Mouse (Mus musculus) spleen, embryonic (tissue): ENCODE measurements around the gene Tmem51.

ENCODE experiments used
- CTCF ChIA-PET: fragments of 350-600 bp; sonication (Branson Sonifier 250); formaldehyde crosslinking; loops from one replicate; lab custom pipeline; 2022; lab: Charles Lee

The Tmem51 gene

DNA sequence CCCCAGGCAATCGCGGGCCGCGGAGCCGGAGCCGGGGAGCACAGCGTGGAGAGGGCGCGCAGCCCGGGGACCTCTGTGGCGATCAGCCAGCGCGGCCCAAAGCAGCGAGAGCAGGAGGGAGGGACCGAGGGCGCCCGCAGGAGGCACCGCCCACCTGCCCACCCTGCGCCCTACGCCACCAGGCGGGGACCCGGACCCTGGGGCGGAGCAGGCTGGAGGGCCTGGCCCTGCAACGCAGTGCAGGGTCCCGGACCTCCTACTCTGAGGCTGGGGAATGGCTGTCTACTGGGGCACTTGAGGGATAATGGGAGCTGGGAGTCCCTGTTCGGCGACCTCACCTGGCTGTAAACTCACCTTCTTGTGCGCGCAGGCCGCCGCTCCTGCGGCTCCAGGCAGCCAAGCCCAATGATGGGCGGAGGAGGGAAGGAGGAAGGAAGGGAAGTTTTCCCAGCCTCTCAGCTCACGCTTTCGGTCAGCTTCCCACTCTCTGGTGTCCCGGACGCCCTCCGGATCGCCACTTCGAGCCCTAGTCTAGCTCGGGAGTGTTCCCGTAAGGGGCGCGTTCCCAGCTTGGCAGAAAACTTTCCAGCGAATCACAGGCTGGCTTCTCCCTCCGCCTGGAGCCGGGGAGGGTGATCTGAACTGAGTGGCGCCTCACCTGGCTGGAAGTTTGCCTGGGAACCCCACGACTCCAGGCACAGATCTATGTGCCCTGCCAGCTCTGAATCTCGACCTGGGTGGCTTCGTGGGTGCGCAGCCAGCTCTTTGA, at the start of gene Tmem51:
Gene Tmem51, minus strand, starts transcription at position 174 of the 769 bp plus-strand sequence.
- CTCF ChIA-PET: no interaction called here

DNA sequence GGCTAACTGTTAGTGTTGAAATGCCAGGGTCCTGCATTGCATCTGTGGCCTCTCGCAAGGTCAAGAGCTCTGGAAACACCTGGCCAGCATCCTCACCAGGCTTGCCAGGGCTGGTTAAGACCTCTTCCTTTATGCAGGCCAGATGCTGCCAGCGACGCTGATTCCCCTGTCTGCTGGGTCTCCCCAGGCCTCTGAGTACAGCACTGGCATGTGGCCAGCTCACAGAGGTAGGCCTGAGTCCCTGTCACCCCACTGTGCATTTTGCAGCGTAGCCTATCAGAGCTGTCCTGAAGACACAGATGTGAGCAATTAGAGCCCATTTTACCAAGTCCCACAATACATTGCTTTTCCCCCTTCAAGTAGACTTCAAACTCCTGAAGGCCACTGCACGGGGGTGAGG, 46.1 kb upstream of the Tmem51 start:
- CTCF ChIA-PET: no interaction called here

DNA sequence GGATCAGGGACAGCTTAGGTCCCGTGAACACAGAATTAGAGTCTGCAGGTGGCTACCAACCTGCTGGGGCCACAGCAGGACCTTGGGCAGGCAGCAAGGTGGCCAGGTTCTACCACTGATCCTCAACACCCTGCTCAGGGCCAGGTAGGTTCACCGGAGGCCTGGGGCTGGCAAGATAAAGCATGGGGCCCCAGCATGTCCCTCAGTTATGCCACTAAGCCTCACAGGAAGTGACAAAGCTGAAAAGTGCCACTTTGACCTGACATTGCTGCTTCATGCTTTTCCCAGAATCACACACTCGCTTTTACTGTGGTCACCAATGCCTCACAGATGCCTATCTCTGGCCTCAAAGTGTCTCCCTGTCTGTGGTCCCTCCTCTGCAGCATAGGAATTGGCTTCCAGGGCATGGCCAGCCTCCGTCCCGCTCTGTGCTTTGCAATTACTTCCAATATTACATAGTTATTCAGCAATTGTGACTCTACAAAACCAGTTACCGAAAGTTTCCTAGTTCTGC, 43.2 kb upstream of the Tmem51 start:
- CTCF ChIA-PET: no interaction called here

DNA sequence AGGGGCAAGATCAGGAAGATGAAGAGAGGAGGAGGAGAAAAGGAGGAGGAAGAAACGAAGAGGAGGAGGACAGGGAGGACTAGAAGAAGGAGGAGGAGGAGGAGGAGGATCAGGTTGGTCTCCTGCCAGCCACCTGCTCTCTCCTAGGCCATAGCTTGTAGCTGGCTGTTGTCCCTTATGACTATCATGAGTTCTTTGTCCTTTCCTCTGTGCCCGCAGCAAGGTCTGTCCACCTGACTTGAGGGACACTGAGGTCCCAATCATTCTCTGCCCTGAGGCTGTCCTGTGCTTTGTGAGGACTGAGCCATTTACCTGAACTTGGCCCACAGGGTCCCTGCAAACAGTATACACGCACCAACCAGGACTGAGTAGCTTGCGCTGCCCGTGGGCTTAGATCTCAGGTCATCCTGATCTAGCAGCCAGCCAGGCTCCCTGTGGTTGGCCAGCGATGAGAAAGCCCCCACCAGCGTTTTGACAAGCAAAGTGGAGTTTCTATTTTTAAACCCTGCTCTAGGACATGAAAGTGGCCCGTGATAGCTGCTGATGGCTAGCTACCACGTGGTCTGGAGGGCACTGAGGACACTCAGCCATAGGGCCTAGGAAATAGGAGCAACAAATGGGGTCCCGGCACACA, 42.7 kb upstream of the Tmem51 start:
- CTCF ChIA-PET: no interaction called here

DNA sequence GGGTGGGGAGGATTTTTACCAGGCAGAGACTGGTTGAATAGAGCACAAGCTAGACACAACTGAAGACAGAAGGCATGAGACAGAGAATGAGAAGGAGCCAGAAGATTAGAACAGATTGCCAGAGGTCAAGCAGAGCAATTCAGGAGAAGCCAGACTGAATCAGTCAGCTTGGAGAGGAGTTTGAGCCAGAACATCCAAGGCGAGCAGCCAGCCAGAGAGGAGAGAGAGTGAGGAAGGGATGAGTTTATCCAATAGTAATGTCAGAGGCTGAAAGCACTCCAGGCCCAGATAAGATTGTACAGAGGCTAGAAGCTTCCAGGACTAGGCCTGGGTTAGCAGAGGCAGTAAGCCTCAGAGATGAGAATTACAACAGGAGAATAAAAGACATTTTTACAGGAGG, 37.1 kb upstream of the Tmem51 start:
- CTCF ChIA-PET: interaction anchor here (0.7 kb wide), 1 partner anchor 814 kb away, joined by 3 read pairs; no protein-coding TSS in a partner anchor

DNA sequence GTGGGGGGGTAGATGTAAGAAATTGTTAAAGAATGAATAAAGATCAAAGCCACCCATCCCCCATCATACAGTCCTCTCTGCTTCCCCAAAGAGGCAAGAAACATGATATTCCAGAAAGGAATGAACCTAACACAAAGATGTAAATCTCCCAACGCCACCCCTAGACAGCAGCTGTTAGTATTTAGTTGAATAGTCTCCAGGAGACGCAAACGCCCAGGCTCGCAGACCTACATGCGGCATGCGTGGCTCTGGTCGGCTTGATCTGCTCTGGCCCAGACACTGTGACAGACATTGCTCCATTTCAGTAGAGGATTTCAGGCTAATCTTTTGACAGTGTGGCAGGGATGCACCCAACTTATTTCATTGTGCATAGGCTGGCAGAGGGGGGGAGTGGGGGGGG, 34.4 kb upstream of the Tmem51 start:
- CTCF ChIA-PET: no interaction called here

DNA sequence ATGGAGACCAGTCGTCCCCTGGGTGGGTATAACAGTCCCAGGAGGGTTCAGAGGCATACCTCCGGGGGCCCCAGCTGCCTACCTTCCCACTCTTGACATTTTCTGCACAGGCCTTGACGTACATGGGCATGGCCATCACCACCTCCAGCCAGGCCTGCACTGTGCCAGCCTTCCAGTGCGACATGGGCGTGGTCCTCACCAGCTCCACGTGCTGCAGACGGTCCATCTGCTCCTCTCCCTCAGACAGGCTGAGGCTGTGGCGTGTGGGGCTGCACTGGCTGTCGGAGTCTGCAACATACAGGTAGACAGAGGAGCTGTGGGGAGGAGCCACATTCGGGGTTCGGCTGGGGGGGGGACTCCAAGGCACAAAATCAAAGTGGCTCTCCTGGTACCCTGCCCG, 33.9 kb upstream of the Tmem51 start:
- CTCF ChIA-PET: no interaction called here

DNA sequence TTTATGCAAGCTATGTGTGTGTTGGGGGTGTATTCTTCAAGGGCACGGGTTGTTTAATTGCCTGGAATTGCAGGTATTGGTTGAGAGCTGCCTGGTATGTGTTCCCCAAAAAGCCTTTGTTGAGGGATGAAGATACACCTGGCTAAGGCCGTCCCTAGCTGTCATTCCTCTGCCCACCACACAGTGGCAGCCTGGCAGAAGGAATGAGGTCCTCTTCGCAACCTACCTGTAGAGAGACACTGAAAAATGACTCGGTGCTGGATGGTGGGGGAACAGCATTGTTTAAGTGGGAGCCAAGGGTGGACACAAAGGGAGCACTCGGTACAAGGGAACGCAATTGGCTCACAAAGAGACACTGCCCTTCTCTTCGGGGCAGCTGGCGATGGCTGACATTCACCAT, 29.2 kb upstream of the Tmem51 start:
- CTCF ChIA-PET: no interaction called here

DNA sequence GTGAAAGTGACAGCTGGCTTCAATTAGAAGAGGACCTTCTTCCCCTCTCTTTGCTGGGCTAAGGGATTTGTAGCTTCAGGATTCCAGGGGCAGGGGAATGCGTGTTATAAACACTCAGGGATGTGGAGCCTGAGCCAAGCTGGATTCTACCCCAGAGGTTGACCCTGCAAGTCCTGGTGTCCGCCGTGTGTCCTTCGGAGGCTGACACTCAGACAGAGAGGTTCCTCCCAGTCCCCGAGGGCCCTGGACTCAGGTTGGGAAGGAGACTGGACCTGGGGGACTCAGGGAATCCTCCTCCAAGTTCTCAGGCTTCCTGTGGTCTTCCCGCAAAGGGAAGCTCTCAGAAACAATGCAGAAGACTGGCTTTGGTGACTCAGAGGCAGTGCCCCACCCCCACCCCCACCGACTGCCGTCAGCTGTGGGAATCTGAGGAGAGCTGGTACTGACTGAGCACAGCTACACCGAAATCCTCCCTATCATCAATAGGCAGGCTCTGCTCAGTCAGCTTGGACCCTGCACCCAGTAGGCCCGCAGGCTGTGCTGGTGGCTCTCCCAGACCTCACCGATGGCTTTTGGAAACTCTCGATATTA, 19.1 kb upstream of the Tmem51 start:
- CTCF ChIA-PET: no interaction called here

DNA sequence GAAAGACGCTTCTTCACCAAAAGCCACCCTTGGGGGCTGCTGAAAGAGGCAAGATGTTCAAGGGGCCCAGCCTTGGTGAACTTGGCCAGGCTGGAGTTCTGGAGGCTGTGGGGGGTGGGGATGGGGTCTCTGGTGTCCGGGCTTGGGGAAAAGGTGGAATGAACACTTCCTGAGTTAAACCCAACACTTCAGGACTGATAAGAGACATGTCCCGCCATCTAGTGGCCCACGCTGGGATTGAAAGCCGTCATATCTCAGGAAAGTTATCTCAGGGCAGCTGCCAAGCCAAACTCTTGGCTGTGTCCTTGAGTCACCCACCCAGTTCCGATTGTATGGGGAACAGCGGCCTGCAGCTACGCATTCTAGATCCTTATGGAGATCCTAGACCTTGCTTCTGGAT, 14.2 kb upstream of the Tmem51 start:
- CTCF ChIA-PET: no interaction called here

DNA sequence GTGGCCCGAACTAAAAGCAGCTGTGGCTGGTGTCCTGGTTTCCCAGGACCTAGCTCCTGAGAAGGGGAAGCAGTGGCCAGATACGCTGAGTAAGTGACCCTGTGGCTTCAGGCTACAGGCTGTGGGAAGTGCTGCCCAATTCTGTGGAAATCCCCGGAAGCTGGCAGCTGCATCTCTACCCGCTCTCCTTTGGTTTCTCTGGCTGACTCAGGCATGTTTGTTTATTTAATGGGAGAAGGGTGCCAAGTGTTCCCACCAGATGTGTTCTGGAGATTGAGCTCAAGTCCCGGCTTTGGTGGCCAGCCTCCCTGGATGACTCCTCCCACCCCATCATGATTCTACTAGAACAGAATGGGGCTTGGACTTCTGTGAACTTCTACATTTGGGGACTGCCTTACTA, 13.8 kb upstream of the Tmem51 start:
- CTCF ChIA-PET: interaction anchor here (0.7 kb wide), 1 partner anchor 13 kb away, joined by 5 read pairs; no protein-coding TSS in a partner anchor

DNA sequence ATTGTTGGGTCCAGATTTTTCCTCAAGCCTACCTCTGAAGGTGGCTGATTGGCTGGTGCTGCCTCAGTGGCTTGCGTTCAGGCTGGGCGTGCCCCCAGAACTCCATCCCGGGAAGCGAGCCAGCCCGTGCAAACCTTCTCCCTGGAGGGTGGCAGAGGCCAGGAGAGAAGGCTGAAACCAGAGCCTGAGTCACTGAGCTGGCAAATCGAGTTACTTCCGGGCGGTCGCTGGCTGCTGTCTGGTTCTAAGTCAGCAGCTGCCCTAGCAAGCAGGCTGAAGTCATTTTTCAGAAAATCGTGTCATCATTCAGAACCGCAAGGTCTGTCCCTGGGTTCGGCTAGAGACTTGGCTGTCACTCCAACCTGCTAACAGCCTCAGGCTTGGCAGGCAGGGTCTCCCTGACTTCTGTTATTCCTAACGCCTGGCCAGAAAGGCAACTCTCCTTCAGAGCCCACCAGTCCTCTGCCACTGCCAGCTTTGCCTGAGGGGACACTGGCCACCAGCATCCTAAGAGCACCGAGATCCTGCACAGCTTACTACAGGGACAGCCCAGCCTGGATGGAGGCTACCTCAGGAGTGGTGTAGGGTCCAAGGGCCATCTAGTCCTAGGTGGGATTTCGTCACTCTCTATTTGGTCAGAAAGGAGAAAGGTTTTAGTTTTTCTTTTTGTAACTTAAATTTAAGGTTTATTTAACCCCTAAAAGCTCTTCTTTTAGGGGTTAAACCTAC, 11.6 kb upstream of the Tmem51 start:
- CTCF ChIA-PET: interaction anchor here (0.7 kb wide), 1 partner anchor 1906 kb away, joined by 3 read pairs; no protein-coding TSS in a partner anchor

DNA sequence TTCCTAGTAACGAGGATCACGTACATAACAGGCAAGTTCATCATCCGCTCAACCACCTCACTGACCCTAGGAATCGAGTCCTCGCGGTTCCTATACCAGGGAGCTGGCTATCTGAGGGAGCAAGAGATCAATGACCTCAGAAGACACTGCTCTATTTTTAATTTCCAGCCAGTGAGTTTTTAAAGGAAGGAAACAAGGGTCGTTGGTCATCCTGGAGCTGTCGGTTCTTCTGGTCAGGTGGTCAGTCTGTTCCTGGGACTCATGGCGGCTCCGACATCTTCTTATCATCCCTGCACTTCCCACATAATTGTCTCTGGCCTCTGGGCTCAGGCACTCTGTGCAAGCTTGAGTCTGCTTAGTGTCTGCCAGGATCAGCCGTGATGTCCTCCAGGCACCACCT, 10.3 kb upstream of the Tmem51 start:
- CTCF ChIA-PET: no interaction called here

DNA sequence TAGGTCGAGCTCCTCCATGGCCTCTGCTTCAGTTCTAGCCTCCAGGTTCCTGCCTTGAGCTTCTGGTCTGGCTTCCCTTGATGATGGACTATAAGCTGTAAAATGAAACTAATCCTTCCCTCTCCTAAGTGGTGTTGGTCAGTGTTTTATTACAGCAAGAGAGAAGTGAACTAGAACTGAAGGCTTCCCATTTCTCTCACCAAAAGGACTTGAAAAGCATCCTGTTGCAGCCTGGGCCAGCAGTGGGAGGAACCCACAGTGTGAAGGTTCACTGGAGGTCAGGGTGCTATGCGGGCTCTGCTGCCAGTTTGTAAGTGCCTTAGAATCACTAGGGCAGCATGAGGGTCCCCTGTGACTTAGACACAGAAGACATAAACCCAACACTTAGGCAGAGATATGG, 7.0 kb upstream of the Tmem51 start:
- CTCF ChIA-PET: no interaction called here

DNA sequence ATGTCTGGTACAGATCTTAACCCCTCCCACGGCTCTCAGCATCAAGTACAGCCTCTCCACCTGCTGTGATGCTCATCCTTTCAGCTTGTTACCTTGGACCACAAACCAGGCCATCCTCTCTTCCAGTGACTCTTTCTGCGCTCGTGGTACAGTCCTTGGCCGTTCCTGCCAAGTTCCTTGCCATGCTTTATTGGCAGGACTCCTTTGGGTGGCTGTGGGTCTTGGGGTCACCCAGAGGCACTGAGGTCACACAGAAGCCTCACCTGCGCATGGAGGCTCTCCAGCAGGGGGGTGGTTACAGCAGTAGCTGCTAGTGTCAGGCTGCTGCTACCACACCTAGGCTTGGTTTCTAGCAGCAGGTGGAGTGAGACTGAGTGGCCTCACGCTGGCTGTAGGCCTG, 5.9 kb upstream of the Tmem51 start:
- CTCF ChIA-PET: no interaction called here

DNA sequence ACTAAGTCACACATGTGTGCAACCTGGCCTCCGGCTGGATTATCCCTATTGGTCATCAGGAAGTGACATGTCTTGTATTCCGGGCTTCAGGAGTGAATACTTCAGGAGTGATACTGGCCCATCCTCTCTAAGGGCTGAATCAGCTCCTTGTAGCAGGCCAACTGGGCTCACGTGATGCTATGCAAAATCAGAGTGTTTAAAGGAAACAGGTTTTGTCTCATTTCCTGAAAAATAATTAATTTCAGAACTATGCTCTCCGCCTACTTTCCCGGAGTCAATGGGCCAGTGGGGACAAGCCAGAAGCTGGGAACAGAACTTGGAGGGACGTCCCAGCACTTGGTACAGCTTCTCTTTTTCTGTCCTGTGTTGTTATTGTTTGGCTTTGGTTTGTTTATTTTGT, 4.7 kb upstream of the Tmem51 start:
- CTCF ChIA-PET: no interaction called here

DNA sequence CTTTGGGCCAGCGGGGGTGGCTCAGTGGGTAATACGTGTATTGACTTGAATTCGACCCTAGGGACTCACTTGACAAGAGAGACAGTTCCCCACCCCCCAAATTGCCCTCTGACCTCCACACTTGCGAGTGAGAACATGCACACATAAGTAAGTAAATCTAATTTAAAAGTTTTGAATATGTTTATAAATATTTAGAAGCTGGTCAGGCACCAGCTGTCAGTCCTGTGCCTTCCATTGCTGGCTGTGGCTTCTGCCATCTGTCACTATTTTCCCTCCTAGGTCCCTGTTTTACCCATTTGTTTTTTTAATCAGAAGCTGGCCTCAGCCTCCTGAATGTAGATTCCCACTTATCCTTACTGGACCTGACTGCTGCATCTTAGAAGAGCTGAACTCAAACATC, 4.3 kb upstream of the Tmem51 start:
- CTCF ChIA-PET: no interaction called here

DNA sequence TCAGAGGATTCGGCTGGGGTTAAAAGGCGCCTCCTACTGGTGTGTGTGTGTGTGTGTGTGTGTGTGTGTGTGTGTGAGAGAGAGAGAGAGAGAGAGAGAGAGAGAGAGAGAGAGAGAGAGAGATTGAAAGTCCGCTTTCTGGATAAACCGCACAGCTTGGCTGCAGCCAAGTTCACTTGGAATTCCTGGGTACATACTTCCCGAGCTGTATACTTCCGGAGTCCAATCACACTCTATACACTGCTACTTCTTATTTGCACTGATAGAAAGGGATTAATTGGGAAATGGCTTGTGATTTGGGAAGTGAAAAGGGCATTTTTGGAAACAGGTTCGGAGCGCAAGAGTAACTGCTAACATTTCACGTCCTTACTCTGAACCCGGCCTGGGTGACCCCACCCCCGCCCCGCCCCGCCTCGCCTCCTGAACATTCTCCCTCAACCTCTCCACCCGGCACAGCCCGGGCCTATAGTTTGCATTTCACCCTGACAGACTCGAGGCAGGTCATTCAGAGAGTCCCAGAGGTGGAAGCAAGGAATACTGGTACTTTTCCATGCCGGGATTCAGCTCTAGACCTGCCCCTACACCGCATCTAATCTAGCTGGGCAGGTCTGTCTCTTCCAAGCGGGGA, 946 bp upstream of the Tmem51 start:
- CTCF ChIA-PET: interaction anchor here (0.6 kb wide), 1 partner anchor 12 kb away, joined by 5 read pairs; no protein-coding TSS in a partner anchor

DNA sequence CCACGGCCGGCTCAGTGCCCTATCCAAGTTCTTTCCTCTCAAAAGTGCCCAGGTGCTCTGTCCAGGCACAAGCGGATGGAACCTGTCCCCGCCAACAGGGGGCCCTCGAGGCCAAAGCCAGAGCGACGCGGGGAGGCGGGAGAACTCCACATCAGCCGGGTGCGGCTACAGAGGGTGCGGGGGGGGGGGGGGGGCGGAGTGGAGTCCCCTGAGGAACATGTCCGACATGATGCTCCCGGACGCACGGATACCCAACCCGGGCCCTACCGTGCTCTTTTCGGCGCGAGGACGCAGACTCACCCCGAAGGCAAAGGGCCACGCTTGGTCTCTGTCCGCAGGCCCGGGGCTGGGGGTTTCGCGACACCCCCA, 358 bp downstream of the Tmem51 start:
- CTCF ChIA-PET: no interaction called here

DNA sequence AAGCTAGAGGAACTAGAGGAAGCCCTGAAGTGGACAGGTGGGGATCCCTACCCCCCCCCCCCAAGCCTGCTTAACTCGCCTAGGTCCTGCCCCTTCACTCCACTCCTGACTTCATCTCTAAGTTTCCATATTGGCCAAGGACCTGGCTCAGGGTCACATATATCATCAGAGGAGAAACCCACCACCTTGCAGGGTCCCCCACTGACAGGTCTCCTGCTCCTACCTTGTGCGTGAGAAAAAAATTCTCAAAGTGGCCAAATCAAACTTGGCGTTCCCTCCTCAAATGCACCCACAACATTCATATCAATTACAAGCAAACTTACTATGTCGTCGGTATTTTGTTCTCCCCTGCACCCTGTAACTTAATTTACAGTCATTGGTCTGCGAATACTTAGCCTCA, 911 bp downstream of the Tmem51 start:
- CTCF ChIA-PET: no interaction called here

DNA sequence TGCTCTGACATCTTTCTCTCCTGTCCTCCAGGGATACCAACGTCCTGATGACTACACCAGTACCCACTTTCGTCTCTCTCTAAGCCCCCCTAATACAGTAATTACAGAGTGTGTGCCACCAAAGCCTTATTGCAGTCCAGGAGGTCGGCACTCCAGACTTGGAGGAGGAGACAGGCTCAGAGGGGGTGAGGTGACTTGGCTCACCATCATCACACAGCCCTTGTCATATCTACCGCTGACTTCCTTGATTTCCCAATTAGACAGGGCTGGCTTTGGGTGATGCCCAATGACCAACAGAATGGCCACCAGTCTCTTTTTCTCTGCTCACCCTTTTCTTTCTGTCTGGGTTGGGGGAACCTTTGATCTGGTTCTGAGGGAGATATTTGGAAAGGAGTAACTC, 1.4 kb downstream of the Tmem51 start:
- CTCF ChIA-PET: no interaction called here
